Mouse (Mus musculus) ovary, adult 18-20 months (tissue): Measurements from ENCODE around the gene Rapgef4.

Experiments used
- DNase-seq: peaks from one replicate; pipeline ENCODE4 v3.0.0; 2022; ENCODE audit warnings: low spot score, mixed read lengths

Rapgef4 gene

GRCm38 (mm10) chr2:72179600-72180301 lies 198.7 kb downstream of the Rapgef4 start:
- no peak for DNase-seq

DNA sequence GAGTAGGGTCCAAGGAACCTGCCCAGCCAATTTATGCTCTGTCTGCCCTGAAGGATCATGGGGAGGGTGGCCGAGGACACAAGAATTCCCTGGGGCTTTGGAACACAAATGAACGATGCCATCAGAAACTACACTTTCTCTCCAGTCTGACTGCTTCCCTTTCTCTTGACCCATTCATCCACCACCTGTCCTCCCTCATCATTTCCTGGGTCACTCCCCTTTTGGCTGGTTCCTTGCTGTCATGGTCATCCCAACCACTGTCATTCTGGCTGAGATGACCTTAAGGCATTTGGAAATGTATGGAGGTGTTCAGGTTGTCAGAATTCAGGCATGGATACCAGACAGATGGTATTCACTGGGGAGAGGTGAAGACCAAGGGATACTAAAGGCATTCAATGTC lies 200.4 kb downstream of the Rapgef4 start:
- no peak for DNase-seq

GRCm38 (mm10) chr2:72183751-72184150 lies 202.7 kb downstream of the Rapgef4 start:
- no peak for DNase-seq

GRCm38 (mm10) chr2:72196190-72196965 lies 215.3 kb downstream of the Rapgef4 start:
- no peak for DNase-seq

DNA sequence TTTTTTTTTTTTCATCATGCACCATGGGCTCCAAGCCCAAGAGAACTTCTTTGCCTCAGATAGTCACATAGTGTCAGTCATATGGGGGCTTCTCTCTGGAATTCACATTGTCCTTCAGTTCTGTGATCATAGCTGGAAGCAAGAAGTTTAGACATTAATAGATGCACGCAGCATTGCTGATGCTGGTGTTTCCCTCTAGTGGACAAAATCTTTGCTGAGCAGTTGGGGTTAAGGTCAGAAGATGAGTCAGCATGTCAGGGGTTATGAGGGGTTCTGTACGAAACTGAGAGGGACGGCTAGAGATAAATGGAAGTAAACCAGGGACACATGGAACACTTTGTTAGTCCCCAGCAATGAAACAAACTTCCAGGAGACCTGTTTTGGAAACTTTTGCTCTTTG lies 216.0 kb downstream of the Rapgef4 start:
- no peak for DNase-seq

GRCm38 (mm10) chr2:72199451-72199850 lies 218.4 kb downstream of the Rapgef4 start:
- DNase-seq, result no peak

DNA sequence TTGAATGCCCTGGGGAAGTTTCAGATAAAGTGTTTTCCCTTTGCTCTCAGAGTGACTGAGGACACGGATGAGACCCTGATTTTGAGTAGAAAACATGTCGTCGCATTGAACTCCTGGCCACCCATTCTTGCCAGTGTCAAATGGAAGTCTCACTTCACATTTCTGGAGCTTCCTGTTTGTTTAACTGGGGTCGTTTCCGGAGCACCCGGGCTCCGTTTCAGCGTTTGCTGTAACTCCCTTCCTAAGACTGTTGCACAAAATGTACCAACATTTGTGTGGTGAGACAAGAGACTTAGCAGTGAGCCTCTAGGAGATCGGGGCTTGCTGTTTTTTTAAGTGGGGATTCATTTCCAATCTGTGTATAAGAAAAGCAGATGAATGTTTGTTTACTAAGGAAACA lies 220.5 kb downstream of the Rapgef4 start:
- no peak for DNase-seq

DNA sequence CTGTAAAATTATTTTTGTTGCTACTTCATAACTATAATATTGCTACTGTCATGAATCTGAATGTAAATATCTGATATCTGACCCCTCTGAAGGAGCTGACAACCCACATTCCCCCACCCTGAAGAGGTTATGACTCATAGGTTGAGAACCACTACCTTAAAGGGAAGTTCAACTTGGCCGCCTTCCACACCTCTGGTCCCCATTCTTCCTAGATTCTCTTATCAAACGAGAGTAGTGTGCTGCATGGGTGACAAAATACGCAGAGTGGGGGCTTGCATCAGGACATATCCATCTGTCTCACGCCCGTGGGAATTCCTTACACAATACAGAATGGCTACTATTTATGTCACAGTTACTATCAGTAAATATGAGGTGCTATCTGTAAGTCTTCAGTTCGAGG lies 221.2 kb downstream of the Rapgef4 start:
- DNase-seq, result no peak

- DNase-seq, result peak; percentile 18
Observed at GRCm38 (mm10) chr2:72203609-72204008, 222.6 kb downstream of the Rapgef4 start.

DNA sequence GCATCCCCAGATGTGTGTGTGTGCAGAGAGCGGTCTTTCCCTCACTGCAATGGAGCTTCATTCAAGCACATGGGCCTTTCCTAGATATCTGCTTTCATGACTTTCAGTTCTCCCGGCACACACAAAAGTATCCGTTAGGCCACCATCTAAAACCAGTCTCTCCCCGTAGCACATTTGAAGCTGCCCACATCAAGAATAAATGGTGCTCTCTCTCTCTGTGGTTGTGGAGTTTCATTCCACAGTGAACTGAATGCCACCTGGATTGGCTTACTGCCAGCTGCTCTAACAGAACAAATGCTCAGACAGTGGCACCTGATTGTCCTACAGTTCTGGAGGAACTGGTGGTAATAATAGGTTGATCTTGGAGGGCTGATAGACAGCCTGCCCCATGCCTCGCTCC lies 224.8 kb downstream of the Rapgef4 start:
- no peak for DNase-seq

- DNase-seq, result no peak
Observed at GRCm38 (mm10) chr2:72206530-72207248, 225.6 kb downstream of the Rapgef4 start.

DNA sequence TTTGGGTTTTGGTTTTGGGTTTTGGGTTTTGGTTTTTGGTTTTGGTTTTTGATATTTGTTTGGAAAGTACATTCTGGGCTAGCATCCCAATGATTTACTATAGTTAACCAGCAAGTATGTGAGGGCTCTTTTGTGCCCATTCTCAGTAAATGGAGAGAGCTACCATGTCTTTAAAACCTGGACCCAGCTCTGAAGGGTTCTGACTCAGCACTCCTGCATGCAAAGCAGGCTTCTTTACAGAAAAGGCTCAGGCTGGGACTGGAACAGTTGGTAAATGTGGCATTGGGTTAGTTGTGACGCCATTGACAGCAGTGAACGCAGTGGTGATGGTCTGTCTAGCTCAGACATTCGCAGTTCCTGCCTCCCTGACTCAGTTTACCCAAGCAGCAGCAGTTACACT lies 236.3 kb downstream of the Rapgef4 start:
- DNase-seq, result no peak

DNA sequence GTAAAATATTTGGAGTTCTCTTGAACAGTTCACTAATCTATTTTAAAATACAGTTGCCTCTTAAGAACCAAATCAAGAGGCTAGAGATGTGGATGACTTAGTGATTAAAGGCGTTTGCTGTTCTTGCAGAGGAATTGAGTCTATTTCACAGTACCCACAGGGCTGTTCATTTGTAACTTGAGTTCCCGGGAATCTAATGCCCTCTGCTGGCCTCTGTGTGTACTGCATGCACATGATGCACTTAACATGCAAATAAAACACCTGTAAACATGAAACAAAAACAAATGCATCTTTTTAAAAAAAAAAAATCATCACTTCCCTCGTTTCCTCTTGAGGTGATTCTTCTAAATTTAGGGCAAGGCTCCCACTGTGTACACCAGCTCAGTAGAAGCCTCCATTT lies 238.9 kb downstream of the Rapgef4 start:
- no peak for DNase-seq

DNA sequence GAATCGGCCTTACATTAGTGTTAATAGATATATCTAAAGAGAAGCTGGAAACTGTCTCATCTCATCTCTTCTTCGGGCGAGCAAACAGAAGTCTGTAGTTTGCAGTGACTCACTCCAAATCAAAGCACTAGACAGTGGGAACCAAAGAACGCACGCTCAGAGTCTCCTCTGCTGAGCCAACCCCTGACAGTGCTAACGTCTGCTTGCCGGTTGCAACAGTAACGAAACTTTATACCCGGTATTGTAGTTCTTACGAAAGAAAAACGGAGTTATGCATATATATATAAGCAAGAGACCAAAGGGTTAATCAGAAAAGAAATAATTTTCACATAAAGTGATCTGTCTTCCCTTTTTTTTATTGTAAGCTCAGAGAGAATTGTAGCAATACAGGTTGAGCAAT lies 240.2 kb downstream of the Rapgef4 start:
- DNase-seq, result no peak

DNA sequence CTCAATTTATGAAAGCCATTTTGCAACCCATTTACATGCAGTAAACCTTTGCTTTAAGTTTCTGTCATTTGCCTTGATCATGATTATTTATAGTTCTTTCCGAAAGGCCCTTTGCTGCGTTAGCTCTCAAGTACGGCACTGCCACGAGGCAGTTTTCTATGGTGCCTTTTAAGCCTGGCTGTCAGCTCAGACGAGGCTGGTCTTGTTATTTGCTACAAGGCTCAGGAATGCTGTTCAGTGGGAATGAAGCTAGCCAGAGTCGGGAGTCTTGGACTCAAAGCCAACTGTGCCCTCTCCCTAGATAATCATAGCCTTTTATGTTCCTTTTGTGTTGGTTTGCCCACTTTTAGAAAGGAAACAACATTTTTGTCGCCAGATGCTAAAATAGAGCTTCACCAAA lies 240.7 kb downstream of the Rapgef4 start:
- no peak for DNase-seq

DNA sequence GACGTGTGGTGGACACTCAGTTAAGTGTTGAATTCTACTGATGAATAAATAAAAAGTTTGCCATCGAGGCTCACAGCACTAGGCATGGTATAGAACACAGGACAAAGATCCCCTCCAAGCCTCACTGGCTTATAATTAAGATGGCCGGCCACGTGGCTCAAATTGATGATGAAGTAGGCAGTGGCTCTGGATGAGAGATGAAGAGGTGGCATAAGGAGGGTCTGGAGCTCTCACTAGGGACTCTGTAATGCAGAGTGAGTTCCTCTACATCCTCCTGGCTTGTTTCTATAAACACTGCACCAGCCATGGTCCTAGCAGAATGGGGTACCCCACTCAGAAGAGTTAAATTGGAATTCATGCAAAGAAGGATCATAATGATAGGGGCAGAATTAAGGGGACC lies 241.2 kb downstream of the Rapgef4 start:
- DNase-seq, result no peak

- no peak for DNase-seq
Observed at GRCm38 (mm10) chr2:72222736-72223455, 241.9 kb downstream of the Rapgef4 start.

GRCm38 (mm10) chr2:72223479-72223878 lies 242.4 kb downstream of the Rapgef4 start:
- DNase-seq, result no peak

GRCm38 (mm10) chr2:72226006-72226405 lies 245.0 kb downstream of the Rapgef4 start:
- DNase-seq, result no peak

GRCm38 (mm10) chr2:72227416-72227815 lies 246.4 kb downstream of the Rapgef4 start:
- DNase-seq, result no peak

GRCm38 (mm10) chr2:72228881-72229280 lies 247.8 kb downstream of the Rapgef4 start:
- no peak for DNase-seq

DNA sequence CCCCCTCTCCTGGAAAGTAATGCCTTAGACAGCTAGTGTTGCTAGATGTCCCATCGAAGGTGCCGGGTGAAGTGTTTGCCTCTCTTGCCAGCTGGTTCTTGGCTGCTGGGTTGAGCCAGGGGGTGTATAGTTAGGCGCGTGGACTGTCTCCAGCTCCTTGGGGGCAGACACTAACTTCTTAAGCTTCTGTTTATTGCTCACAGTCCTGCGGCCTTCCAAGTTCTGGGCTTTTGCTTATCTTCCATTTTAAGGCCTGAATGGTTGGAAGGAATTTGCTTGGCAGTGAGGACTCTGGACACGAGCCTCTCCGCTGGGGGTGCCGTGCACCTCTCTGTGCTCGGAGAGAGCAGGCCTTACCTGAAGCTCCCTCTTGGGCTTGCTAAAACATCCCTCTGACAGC lies 249.5 kb downstream of the Rapgef4 start:
- no peak for DNase-seq
